Mouse (Mus musculus): ENCODE data around the gene Map4k2. TPM values are rescaled to one million over a fixed set of nuclear protein-coding genes. Genes with fewer than 3 reads are reported as not detected.

Map4k2 gene
- polyA plus RNA-seq, 1 experiment = 10.0 TPM

- Histone ChIP-seq H3K27me3 (ENCODE audit: control insufficient read depth, insufficient read depth, insufficient read length) (peaks cover 38% of the 10 kb centered on the region), H3ac (ENCODE audit: control insufficient read depth, insufficient read length) (no peak within 1 kb of the TSS), H3K36me3 (ENCODE audit: control insufficient read depth, insufficient read depth) (no peaks in the 10 kb centered on the region), H3K79me2 (ENCODE audit: control insufficient read depth, insufficient read depth) (no peaks in the 10 kb centered on the region), H3K4me2 (ENCODE audit: low read depth) (peak within 1 kb of the TSS; percentile 62), H3K4me3 (no peak within 1 kb of the TSS)
- TF ChIP-seq MAX (IDR thresholded peaks at IDR 0.05; ENCODE audit: low read depth) = no peak
- no peak for TF ChIP-seq SRF (IDR thresholded peaks at IDR 0.05; ENCODE audit: control insufficient read depth, insufficient read length, low read depth)
- no peak for TF ChIP-seq MYOD1 (IDR thresholded peaks at IDR 0.05; ENCODE audit: control insufficient read depth in 1 of 3, insufficient read length in 2 of 3, low read depth in 2 of 3)
- TF ChIP-seq POLR2AphosphoS2 (IDR thresholded peaks at IDR 0.05; ENCODE audit: insufficient read length, low read depth) = no peak
These were observed 58.6 kb downstream of the Map4k2 start, which contains the start of gene Rasgrp2 for GRCm38 (mm10) chr19:6399285-6400095. TSS of gene Rasgrp2 (plus strand) at chr19:6399340.

- no peak overlapping the region for H3ac ChIP-seq (ENCODE audit: control insufficient read depth, insufficient read length)
- no peak for TF ChIP-seq SRF (IDR thresholded peaks at IDR 0.05; ENCODE audit: control insufficient read depth, insufficient read length, low read depth)
- no peak for TF ChIP-seq CEBPB (IDR thresholded peaks at IDR 0.05; ENCODE audit: insufficient read depth, poor library complexity, severe bottlenecking)
- no peak for TF ChIP-seq POLR2A (IDR thresholded peaks at IDR 0.05; ENCODE audit: insufficient read length, low read depth)
- no peak for TF ChIP-seq MAX (IDR thresholded peaks at IDR 0.05; ENCODE audit: low read depth)
- no peak for TF ChIP-seq E2F4 (IDR thresholded peaks at IDR 0.05; ENCODE audit: insufficient read depth)
- no peak for TF ChIP-seq TCF3 (IDR thresholded peaks at IDR 0.05; ENCODE audit: insufficient read length, low read depth)
- TF ChIP-seq TCF12 (IDR thresholded peaks at IDR 0.05; ENCODE audit: insufficient read depth, poor library complexity, severe bottlenecking) = no peak
- TF ChIP-seq REST (IDR thresholded peaks at IDR 0.05; ENCODE audit: insufficient read depth, insufficient read length) = no peak
- no peak for TF ChIP-seq MYOG (IDR thresholded peaks at IDR 0.05; ENCODE audit: control insufficient read depth in 1 of 3, insufficient read depth in 1 of 3, insufficient read length in 2 of 3, low read depth in 2 of 3)
- no peak for TF ChIP-seq POLR2AphosphoS2 (IDR thresholded peaks at IDR 0.05; ENCODE audit: insufficient read length, low read depth)
- TF ChIP-seq MYOD1 (IDR thresholded peaks at IDR 0.05; ENCODE audit: control insufficient read depth in 1 of 3, insufficient read length in 2 of 3, low read depth in 2 of 3) = no peak
- no peak for TF ChIP-seq USF1 (IDR thresholded peaks at IDR 0.05; ENCODE audit: low read depth)
- H3K36me3 ChIP-seq (ENCODE audit: control insufficient read depth, insufficient read depth) = no peaks in the 10 kb centered on the region
- H3K79me2 ChIP-seq (ENCODE audit: control insufficient read depth, insufficient read depth) = no peaks in the 10 kb centered on the region
- peaks cover 44% of the 10 kb centered on the region for H3K27me3 ChIP-seq (ENCODE audit: control insufficient read depth, insufficient read depth, insufficient read length)
- no peak overlapping the region for H3K4me3 ChIP-seq
- H3K4me2 ChIP-seq (ENCODE audit: low read depth) = peak overlapping the region; percentile 62
These were observed 59.5 kb downstream of the Map4k2 start for GRCm38 (mm10) chr19:6400096-6401086.

GRCm38 (mm10) chr19:6401131-6401815 lies 60.3 kb downstream of the Map4k2 start:
- peaks cover 44% of the 10 kb centered on the region for H3K27me3 ChIP-seq (ENCODE audit: control insufficient read depth, insufficient read depth, insufficient read length)
- no peak overlapping the region for H3ac ChIP-seq (ENCODE audit: control insufficient read depth, insufficient read length)
- no peaks in the 10 kb centered on the region for H3K36me3 ChIP-seq (ENCODE audit: control insufficient read depth, insufficient read depth)
- H3K4me2 ChIP-seq (ENCODE audit: low read depth) = peak overlapping the region; percentile 61
- TF ChIP-seq E2F4 (IDR thresholded peaks at IDR 0.05; ENCODE audit: insufficient read depth) (no peak), CEBPB (IDR thresholded peaks at IDR 0.05; ENCODE audit: insufficient read depth, poor library complexity, severe bottlenecking) (no peak), POLR2AphosphoS2 (IDR thresholded peaks at IDR 0.05; ENCODE audit: insufficient read length, low read depth) (no peak), POLR2A (IDR thresholded peaks at IDR 0.05; ENCODE audit: insufficient read length, low read depth) (no peak), MAX (IDR thresholded peaks at IDR 0.05; ENCODE audit: low read depth) (no peak), TCF3 (IDR thresholded peaks at IDR 0.05; ENCODE audit: insufficient read length, low read depth) (no peak)
- H3K79me2 ChIP-seq (ENCODE audit: control insufficient read depth, insufficient read depth) = no peaks in the 10 kb centered on the region
- no peak overlapping the region for H3K4me3 ChIP-seq

- TF ChIP-seq MYOG (IDR thresholded peaks at IDR 0.05; ENCODE audit: control insufficient read depth in 1 of 3, insufficient read depth in 1 of 3, insufficient read length in 2 of 3, low read depth in 2 of 3) (no peak), POLR2A (IDR thresholded peaks at IDR 0.05; ENCODE audit: insufficient read length, low read depth) (no peak), E2F4 (IDR thresholded peaks at IDR 0.05; ENCODE audit: insufficient read depth) (no peak), SRF (IDR thresholded peaks at IDR 0.05; ENCODE audit: control insufficient read depth, insufficient read length, low read depth) (no peak), TCF3 (IDR thresholded peaks at IDR 0.05; ENCODE audit: insufficient read length, low read depth) (no peak)
- Histone ChIP-seq H3K27me3 (ENCODE audit: control insufficient read depth, insufficient read depth, insufficient read length) (peaks cover 49% of the 10 kb centered on the region), H3K79me2 (ENCODE audit: control insufficient read depth, insufficient read depth) (no peaks in the 10 kb centered on the region), H3ac (ENCODE audit: control insufficient read depth, insufficient read length) (no peak overlapping the region), H3K4me3 (no peak overlapping the region), H3K4me2 (ENCODE audit: low read depth) (peak overlapping the region; percentile 61), H3K36me3 (ENCODE audit: control insufficient read depth, insufficient read depth) (no peaks in the 10 kb centered on the region)
These were observed 61.0 kb downstream of the Map4k2 start for GRCm38 (mm10) chr19:6401951-6402350.

Measured in myocyte (in vitro differentiated cells).